Mouse (Mus musculus): Measurements from ENCODE around the gene Tuba4a. TPM values are rescaled to one million over a fixed set of nuclear protein-coding genes. Genes with fewer than 3 reads are reported as not detected.

Gene Tuba4a
- polyA plus RNA-seq, 1 experiment from 2014 or later = 18.0 TPM

DNA sequence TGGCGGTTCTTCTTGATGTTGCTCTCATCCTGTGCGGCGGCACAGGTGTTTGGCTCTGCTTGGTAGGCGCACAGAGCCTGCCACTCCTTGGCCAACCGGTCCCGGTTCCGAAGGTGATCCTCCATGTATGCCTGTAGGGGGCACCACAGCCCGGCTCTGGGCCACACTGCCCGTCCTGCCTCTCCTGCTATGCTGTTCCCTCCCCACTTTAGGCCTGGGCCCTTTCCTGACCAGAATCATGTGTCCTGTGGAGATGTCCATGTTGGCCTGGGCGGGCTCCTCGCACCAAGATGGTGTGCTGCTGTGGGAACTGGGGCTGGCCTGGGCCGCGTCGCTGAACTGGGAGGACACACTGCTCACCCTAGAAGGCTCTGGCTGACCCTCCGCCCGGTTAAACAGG lies 33.4 kb upstream of the Tuba4a start:
- WGBS = 76% methylated on average over 16 of the region's 16 CpGs
- Histone ChIP-seq H3K9me3 (ENCODE audit: control insufficient read depth, low read length) (no peaks in the 10 kb centered on the region), H3K4me2 (ENCODE audit: low read depth) (no peak overlapping the region), H3K36me3 (ENCODE audit: control insufficient read depth, insufficient read depth, low read length) (no peaks in the 10 kb centered on the region), H3K27ac (ENCODE audit: low read depth, low read length) (no peak overlapping the region), H3K9ac (ENCODE audit: low read length) (no peak overlapping the region), H3K4me1 (ENCODE audit: control insufficient read depth, insufficient read depth, low read length) (peaks cover 2% of the 10 kb centered on the region; the same call in 1 of the 2 replicates), H3K27me3 (ENCODE audit: control insufficient read depth, insufficient read depth, low read length) (no peaks in the 10 kb centered on the region), H3K4me3 (ENCODE audit: low read depth, low read length) (no peak overlapping the region)
- ATAC-seq (ENCODE audit: insufficient read depth, low FRiP score, low TSS enrichment) (no peak), DNase-seq (ENCODE audit: low spot score) (no peak)

GRCm38 (mm10) chr1:75252308-75252707 lies 32.6 kb upstream of the Tuba4a start:
- no peak overlapping the region for H3K9ac ChIP-seq (ENCODE audit: low read length)
- ATAC-seq (ENCODE audit: insufficient read depth, low FRiP score, low TSS enrichment) (no peak), DNase-seq (ENCODE audit: low spot score) (no peak)
- H3K36me3 ChIP-seq (ENCODE audit: control insufficient read depth, insufficient read depth, low read length) = no peaks in the 10 kb centered on the region
- H3K4me1 ChIP-seq (ENCODE audit: control insufficient read depth, insufficient read depth, low read length) = peaks cover 2% of the 10 kb centered on the region; the same call in 1 of the 2 replicates
- no peak overlapping the region for H3K4me2 ChIP-seq (ENCODE audit: low read depth)
- 70% methylated on average over 13 of the region's 13 CpGs for WGBS
- H3K27ac ChIP-seq (ENCODE audit: low read depth, low read length) = no peak overlapping the region
- H3K9me3 ChIP-seq (ENCODE audit: control insufficient read depth, low read length) = no peaks in the 10 kb centered on the region
- H3K27me3 ChIP-seq (ENCODE audit: control insufficient read depth, insufficient read depth, low read length) = no peaks in the 10 kb centered on the region
- no peak overlapping the region for H3K4me3 ChIP-seq (ENCODE audit: low read depth, low read length)

- peaks cover 2% of the 10 kb centered on the region; the same call in 1 of the 2 replicates for H3K4me1 ChIP-seq (ENCODE audit: control insufficient read depth, insufficient read depth, low read length)
- H3K9me3 ChIP-seq (ENCODE audit: control insufficient read depth, low read length) = no peaks in the 10 kb centered on the region
- H3K4me3 ChIP-seq (ENCODE audit: low read depth, low read length) = no peak overlapping the region
- no peaks in the 10 kb centered on the region for H3K27me3 ChIP-seq (ENCODE audit: control insufficient read depth, insufficient read depth, low read length)
- no peaks in the 10 kb centered on the region for H3K36me3 ChIP-seq (ENCODE audit: control insufficient read depth, insufficient read depth, low read length)
- no peak overlapping the region for H3K27ac ChIP-seq (ENCODE audit: low read depth, low read length)
- H3K4me2 ChIP-seq (ENCODE audit: low read depth) = peak overlapping the region; percentile 21
- no peak overlapping the region for H3K9ac ChIP-seq (ENCODE audit: low read length)
- ATAC-seq (ENCODE audit: insufficient read depth, low FRiP score, low TSS enrichment) (peak; percentile 52), DNase-seq (ENCODE audit: low spot score) (peak; percentile 78)
- 7% methylated on average over 22 of the region's 22 CpGs for WGBS
Observed at GRCm38 (mm10) chr1:75251112-75251970, 31.7 kb upstream of the Tuba4a start.

- Histone ChIP-seq H3K27ac (ENCODE audit: low read depth, low read length) (no peak overlapping the region), H3K27me3 (ENCODE audit: control insufficient read depth, insufficient read depth, low read length) (no peaks in the 10 kb centered on the region), H3K4me3 (ENCODE audit: low read depth, low read length) (no peak overlapping the region), H3K4me2 (ENCODE audit: low read depth) (no peak overlapping the region), H3K9me3 (ENCODE audit: control insufficient read depth, low read length) (no peaks in the 10 kb centered on the region), H3K4me1 (ENCODE audit: control insufficient read depth, insufficient read depth, low read length) (peaks cover 2% of the 10 kb centered on the region; the same call in 1 of the 2 replicates), H3K36me3 (ENCODE audit: control insufficient read depth, insufficient read depth, low read length) (no peaks in the 10 kb centered on the region), H3K9ac (ENCODE audit: low read length) (no peak overlapping the region)
- DNase-seq (ENCODE audit: low spot score) (no peak), ATAC-seq (ENCODE audit: insufficient read depth, low FRiP score, low TSS enrichment) (no peak)
- 48% methylated on average over 3 of the region's 3 CpGs for WGBS
Observed at GRCm38 (mm10) chr1:75250498-75250897, 30.8 kb upstream of the Tuba4a start.

GRCm38 (mm10) chr1:75248041-75248772 lies 28.5 kb upstream of the Tuba4a start:
- no peaks in the 10 kb centered on the region for H3K9me3 ChIP-seq (ENCODE audit: control insufficient read depth, low read length)

DNA sequence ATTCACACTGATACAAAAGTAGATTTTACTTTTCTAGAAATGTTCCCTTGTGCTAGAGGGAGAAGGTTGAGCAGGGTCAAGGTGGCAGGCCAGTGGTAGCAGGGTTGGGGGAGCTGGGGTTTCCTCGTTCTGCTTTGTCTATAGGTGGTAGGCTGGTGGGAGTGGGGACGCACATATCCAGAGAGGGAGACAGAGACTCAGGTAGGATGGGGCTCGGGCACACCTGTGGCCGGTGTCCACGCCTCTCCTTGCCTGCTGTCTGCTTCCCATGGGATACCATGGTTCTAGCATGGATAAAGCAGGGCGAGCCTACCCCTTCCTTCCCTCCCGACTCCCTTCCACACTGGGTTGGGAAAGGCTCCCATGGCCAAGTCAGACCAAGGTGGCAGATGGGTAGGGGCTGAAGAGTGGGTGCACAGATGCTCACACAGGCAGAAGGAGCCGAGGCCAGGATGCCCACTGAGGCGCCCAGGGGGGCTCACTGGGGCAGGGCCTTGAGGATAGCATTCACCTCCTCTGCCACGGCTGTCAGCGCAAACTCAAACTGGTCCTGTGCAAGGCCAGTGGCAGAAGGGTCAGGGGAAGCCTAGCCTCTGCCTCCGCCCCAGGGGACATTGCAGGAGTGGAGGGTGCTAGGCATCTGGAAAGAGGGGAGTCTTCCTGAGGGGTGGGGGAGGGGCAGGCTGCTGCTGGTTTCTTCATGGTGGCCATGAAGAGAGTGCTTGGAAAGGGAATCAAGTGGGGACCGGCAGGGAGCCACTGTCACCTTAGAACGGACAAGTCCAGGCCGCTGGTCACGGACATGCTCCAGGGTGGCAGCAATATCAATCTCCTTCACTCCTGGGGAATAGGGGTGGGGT lies 27.6 kb upstream of the Tuba4a start:
- H3K36me3 ChIP-seq (ENCODE audit: control insufficient read depth, insufficient read depth, low read length) = no peaks in the 10 kb centered on the region
- H3K27me3 ChIP-seq (ENCODE audit: control insufficient read depth, insufficient read depth, low read length) = no peaks in the 10 kb centered on the region
- no peak overlapping the region for H3K4me2 ChIP-seq (ENCODE audit: low read depth)
- peaks cover 2% of the 10 kb centered on the region; the same call in 1 of the 2 replicates for H3K4me1 ChIP-seq (ENCODE audit: control insufficient read depth, insufficient read depth, low read length)
- DNase-seq (ENCODE audit: low spot score) (no peak), ATAC-seq (ENCODE audit: insufficient read depth, low FRiP score, low TSS enrichment) (no peak)
- H3K27ac ChIP-seq (ENCODE audit: low read depth, low read length) = no peak overlapping the region
- H3K9ac ChIP-seq (ENCODE audit: low read length) = no peak overlapping the region
- no peak overlapping the region for H3K4me3 ChIP-seq (ENCODE audit: low read depth, low read length)
- no peaks in the 10 kb centered on the region for H3K9me3 ChIP-seq (ENCODE audit: control insufficient read depth, low read length)
- 83% methylated on average over 16 of the region's 16 CpGs for WGBS

More at GRCm38 (mm10) chr1:75248041-75248772, 28.5 kb upstream of the Tuba4a start:
- H3K9ac ChIP-seq (ENCODE audit: low read length) = no peak overlapping the region
- no peaks in the 10 kb centered on the region for H3K27me3 ChIP-seq (ENCODE audit: control insufficient read depth, insufficient read depth, low read length)
- DNase-seq (ENCODE audit: low spot score) (no peak), ATAC-seq (ENCODE audit: insufficient read depth, low FRiP score, low TSS enrichment) (no peak)
- no peak overlapping the region for H3K4me3 ChIP-seq (ENCODE audit: low read depth, low read length)
- H3K27ac ChIP-seq (ENCODE audit: low read depth, low read length) = no peak overlapping the region
- no peak overlapping the region for H3K4me2 ChIP-seq (ENCODE audit: low read depth)
- H3K4me1 ChIP-seq (ENCODE audit: control insufficient read depth, insufficient read depth, low read length) = peaks cover 2% of the 10 kb centered on the region; the same call in 1 of the 2 replicates
- H3K36me3 ChIP-seq (ENCODE audit: control insufficient read depth, insufficient read depth, low read length) = no peaks in the 10 kb centered on the region
- WGBS = 60% methylated on average over 9 of the region's 9 CpGs

- no peaks in the 10 kb centered on the region for H3K36me3 ChIP-seq (ENCODE audit: control insufficient read depth, insufficient read depth, low read length)
- H3K9ac ChIP-seq (ENCODE audit: low read length) = no peak overlapping the region
- H3K4me1 ChIP-seq (ENCODE audit: control insufficient read depth, insufficient read depth, low read length) = no peaks in the 10 kb centered on the region
- H3K27me3 ChIP-seq (ENCODE audit: control insufficient read depth, insufficient read depth, low read length) = no peaks in the 10 kb centered on the region
- WGBS = 14% methylated on average over 4 of the region's 4 CpGs
- H3K27ac ChIP-seq (ENCODE audit: low read depth, low read length) = no peak overlapping the region
- H3K4me2 ChIP-seq (ENCODE audit: low read depth) = no peak overlapping the region
- no peaks in the 10 kb centered on the region for H3K9me3 ChIP-seq (ENCODE audit: control insufficient read depth, low read length)
- H3K4me3 ChIP-seq (ENCODE audit: low read depth, low read length) = no peak overlapping the region
- peak; percentile 46; the same call in 1 of the 2 replicates for ATAC-seq (ENCODE audit: insufficient read depth, low FRiP score, low TSS enrichment)
- peak; percentile 62 for DNase-seq (ENCODE audit: low spot score)
Observed at GRCm38 (mm10) chr1:75244836-75245235, 25.2 kb upstream of the Tuba4a start.

GRCm38 (mm10) chr1:75244175-75244826 lies 24.6 kb upstream of the Tuba4a start:
- 0 out of 2 replicates have a peak, but pooled peaks have one; percentile 11 for ATAC-seq (ENCODE audit: insufficient read depth, low FRiP score, low TSS enrichment)
- no peak overlapping the region for H3K27ac ChIP-seq (ENCODE audit: low read depth, low read length)
- H3K9ac ChIP-seq (ENCODE audit: low read length) = no peak overlapping the region
- no peaks in the 10 kb centered on the region for H3K9me3 ChIP-seq (ENCODE audit: control insufficient read depth, low read length)
- WGBS = 84% methylated on average over 12 of the region's 12 CpGs
- no peak for DNase-seq (ENCODE audit: low spot score)
- no peaks in the 10 kb centered on the region for H3K36me3 ChIP-seq (ENCODE audit: control insufficient read depth, insufficient read depth, low read length)
- no peaks in the 10 kb centered on the region for H3K4me1 ChIP-seq (ENCODE audit: control insufficient read depth, insufficient read depth, low read length)
- H3K27me3 ChIP-seq (ENCODE audit: control insufficient read depth, insufficient read depth, low read length) = no peaks in the 10 kb centered on the region
- H3K4me2 ChIP-seq (ENCODE audit: low read depth) = no peak overlapping the region
- no peak overlapping the region for H3K4me3 ChIP-seq (ENCODE audit: low read depth, low read length)

Data from neural tube, embryonic 11.5 days (tissue).